Mouse (Mus musculus) embryonic fibroblast, embryonic 13.5 days (primary cell): Measurements from ENCODE around the gene Selp.

Experiments
- CTCF ChIP-seq: IDR thresholded peaks from 2 replicates; pipeline ENCODE4 v1.5.1; 2011; ENCODE audit warnings: mild to moderate bottlenecking, control low read depth, low read length, moderate library complexity, borderline replicate concordance; ENCODE audit not compliant: insufficient read depth
- POLR2A ChIP-seq: IDR thresholded peaks from 2 replicates; pipeline ENCODE4 v1.6.1; 2011; ENCODE audit warnings: low read depth, mild to moderate bottlenecking, control low read depth, low read length, moderate library complexity

GRCm38 (mm10) chr1:164115647-164116046, 583 bp downstream of the Selp start:
- TF ChIP-seq CTCF (no peak), POLR2A (no peak)
